Mouse (Mus musculus): Measurements from ENCODE around the gene Klk6. TPM values are rescaled to one million over a fixed set of nuclear protein-coding genes. Genes with fewer than 3 reads are reported as not detected.

The Klk6 gene
- polyA plus RNA-seq (2015; fragmentation: Nextera tagmentation; extraction: Ambion mirVana), result not detected in 2 replicates

DNA sequence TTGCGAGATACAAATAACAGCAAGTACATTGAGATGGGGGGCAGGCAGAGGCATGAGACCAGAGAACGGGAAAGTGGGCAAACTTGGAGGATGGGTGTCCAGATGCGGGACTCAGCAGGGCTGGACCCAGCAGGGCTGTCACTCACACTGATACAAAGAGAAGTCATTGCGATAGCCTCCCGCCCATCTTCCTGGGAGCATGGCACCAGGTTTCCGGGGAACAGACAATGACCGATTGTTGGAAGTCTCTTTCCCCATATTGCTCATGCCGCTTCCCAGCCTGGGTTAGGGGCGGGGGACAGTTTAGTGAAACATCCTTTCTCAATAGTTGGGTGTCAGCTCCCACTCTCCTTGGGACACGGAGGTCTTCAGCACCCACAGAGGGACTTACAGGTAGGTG, at the start of gene Klk6:
Gene Klk6, plus strand, starts transcription at position 301 of the 400 bp plus-strand sequence.
- no peak within 1 kb of the TSS for H3K27ac ChIP-seq (ENCODE audit: low read depth, low read length)
- H3K9ac ChIP-seq (ENCODE audit: low read depth, low read length), result no peak within 1 kb of the TSS
- H3K9me3 ChIP-seq (ENCODE audit: control insufficient read depth, low read length), result no peaks in the 10 kb centered on the region
- ATAC-seq, result no peak
- no peak within 1 kb of the TSS for H3K4me3 ChIP-seq (ENCODE audit: low read length)
- WGBS, result 71% methylated on average over 10 of the region's 10 CpGs
- H3K4me1 ChIP-seq (ENCODE audit: control insufficient read depth, insufficient read depth, low read depth, low read length), result no peaks in the 10 kb centered on the region
- H3K27me3 ChIP-seq (replicated peaks; ENCODE audit: control insufficient read depth, insufficient read depth, low read length), result no peaks in the 10 kb centered on the region
- H3K4me2 ChIP-seq (ENCODE audit: low read length), result no peak within 1 kb of the TSS
- no peaks in the 10 kb centered on the region for H3K36me3 ChIP-seq (ENCODE audit: control insufficient read depth, insufficient read depth, low read length)

- Histone ChIP-seq H3K4me2 (ENCODE audit: low read length) (no peak overlapping the region), H3K36me3 (ENCODE audit: control insufficient read depth, insufficient read depth, low read length) (no peaks in the 10 kb centered on the region), H3K9me3 (ENCODE audit: control insufficient read depth, low read length) (no peaks in the 10 kb centered on the region), H3K27me3 (replicated peaks; ENCODE audit: control insufficient read depth, insufficient read depth, low read length) (no peaks in the 10 kb centered on the region), H3K9ac (ENCODE audit: low read depth, low read length) (no peak overlapping the region), H3K27ac (ENCODE audit: low read depth, low read length) (no peak overlapping the region), H3K4me3 (ENCODE audit: low read length) (no peak overlapping the region), H3K4me1 (ENCODE audit: control insufficient read depth, insufficient read depth, low read depth, low read length) (no peaks in the 10 kb centered on the region)
- ATAC-seq, result no peak
- 51% methylated on average over 6 of the region's 6 CpGs for WGBS
Measured at GRCm38 (mm10) chr7:43774802-43775201, 49.5 kb upstream of the Klk6 start.

- WGBS, result 50% methylated on average over 7 of the region's 7 CpGs
- no peaks in the 10 kb centered on the region for H3K9me3 ChIP-seq (ENCODE audit: control insufficient read depth, low read length)
Measured at GRCm38 (mm10) chr7:43775311-43776057, 48.8 kb upstream of the Klk6 start.

DNA sequence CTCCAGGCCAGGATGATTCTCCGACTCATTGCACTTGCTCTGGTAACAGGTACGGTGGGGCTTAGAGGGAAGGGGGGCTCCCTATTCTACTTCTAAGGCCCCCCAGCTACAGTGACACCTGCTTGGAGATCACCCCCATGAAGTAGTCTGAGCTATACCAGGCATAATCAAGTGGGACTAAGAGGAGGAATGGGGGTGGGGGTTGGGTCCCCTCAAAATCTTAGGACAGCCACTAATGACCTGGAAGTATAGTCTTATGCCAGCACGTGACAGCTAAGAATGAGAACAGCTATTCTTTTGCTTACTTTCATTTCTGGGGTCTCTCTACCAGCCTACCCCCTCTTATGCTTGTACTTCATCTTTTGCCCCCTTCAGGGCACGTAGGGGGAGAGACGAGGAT, 47.8 kb upstream of the Klk6 start:
- no peak overlapping the region for H3K4me3 ChIP-seq (ENCODE audit: low read length)
- no peak for ATAC-seq
- no peak overlapping the region for H3K4me2 ChIP-seq (ENCODE audit: low read length)
- H3K4me1 ChIP-seq (ENCODE audit: control insufficient read depth, insufficient read depth, low read depth, low read length), result no peaks in the 10 kb centered on the region
- no peaks in the 10 kb centered on the region for H3K36me3 ChIP-seq (ENCODE audit: control insufficient read depth, insufficient read depth, low read length)
- H3K9me3 ChIP-seq (ENCODE audit: control insufficient read depth, low read length), result no peaks in the 10 kb centered on the region
- WGBS, result 88% methylated on average over 5 of the region's 5 CpGs
- no peak overlapping the region for H3K27ac ChIP-seq (ENCODE audit: low read depth, low read length)
- no peak overlapping the region for H3K9ac ChIP-seq (ENCODE audit: low read depth, low read length)
- no peaks in the 10 kb centered on the region for H3K27me3 ChIP-seq (replicated peaks; ENCODE audit: control insufficient read depth, insufficient read depth, low read length)

More at GRCm38 (mm10) chr7:43775311-43776057, 48.8 kb upstream of the Klk6 start:
- Histone ChIP-seq H3K27ac (ENCODE audit: low read depth, low read length) (no peak overlapping the region), H3K4me3 (ENCODE audit: low read length) (no peak overlapping the region), H3K27me3 (replicated peaks; ENCODE audit: control insufficient read depth, insufficient read depth, low read length) (no peaks in the 10 kb centered on the region), H3K36me3 (ENCODE audit: control insufficient read depth, insufficient read depth, low read length) (no peaks in the 10 kb centered on the region), H3K4me2 (ENCODE audit: low read length) (no peak overlapping the region), H3K4me1 (ENCODE audit: control insufficient read depth, insufficient read depth, low read depth, low read length) (no peaks in the 10 kb centered on the region), H3K9ac (ENCODE audit: low read depth, low read length) (no peak overlapping the region)
- no peak for ATAC-seq

GRCm38 (mm10) chr7:43777423-43777822, 46.9 kb upstream of the Klk6 start:
- no peaks in the 10 kb centered on the region for H3K27me3 ChIP-seq (replicated peaks; ENCODE audit: control insufficient read depth, insufficient read depth, low read length)
- H3K4me1 ChIP-seq (ENCODE audit: control insufficient read depth, insufficient read depth, low read depth, low read length), result peaks cover 2% of the 10 kb centered on the region; the same call in 1 of the 2 replicates
- 87% methylated on average over 12 of the region's 12 CpGs for WGBS
- H3K9ac ChIP-seq (ENCODE audit: low read depth, low read length), result no peak overlapping the region
- no peaks in the 10 kb centered on the region for H3K9me3 ChIP-seq (ENCODE audit: control insufficient read depth, low read length)
- H3K36me3 ChIP-seq (ENCODE audit: control insufficient read depth, insufficient read depth, low read length), result no peaks in the 10 kb centered on the region
- no peak overlapping the region for H3K27ac ChIP-seq (ENCODE audit: low read depth, low read length)
- no peak for ATAC-seq
- H3K4me3 ChIP-seq (ENCODE audit: low read length), result no peak overlapping the region
- no peak overlapping the region for H3K4me2 ChIP-seq (ENCODE audit: low read length)

DNA sequence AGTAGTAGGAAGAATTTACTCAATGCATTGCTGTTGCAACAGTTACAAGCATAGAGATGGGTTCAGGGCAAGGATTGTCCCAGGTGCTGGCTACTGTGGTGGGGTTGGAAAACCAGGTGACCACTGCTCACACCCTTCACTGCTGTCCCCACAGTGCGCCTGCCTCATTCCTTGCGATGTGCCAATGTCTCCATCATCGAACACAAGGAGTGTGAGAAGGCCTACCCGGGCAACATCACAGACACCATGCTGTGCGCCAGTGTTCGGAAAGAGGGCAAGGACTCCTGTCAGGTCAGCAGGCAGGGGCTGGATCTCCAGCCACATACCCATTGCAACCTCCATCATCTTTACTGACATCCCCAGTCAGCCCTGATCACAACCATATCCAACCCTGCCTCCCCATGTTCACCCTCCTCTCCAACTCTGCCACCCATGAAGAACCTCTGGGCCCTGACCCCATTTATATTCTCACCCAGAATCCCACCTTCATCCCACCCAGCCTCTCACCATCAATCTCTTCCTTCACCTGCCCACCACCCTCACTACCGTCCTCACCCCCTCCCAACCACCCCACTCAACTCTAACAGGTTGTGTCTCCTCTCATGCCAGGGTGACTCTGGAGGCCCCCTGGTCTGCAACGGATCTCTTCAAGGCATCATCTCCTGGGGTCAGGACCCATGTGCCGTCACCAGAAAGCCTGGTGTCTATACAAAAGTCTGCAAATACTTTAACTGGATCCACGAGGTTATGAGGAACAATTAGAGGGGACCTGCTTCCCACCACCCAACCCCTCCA, 45.9 kb upstream of the Klk6 start:
- ATAC-seq, result no peak
- Histone ChIP-seq H3K36me3 (ENCODE audit: control insufficient read depth, insufficient read depth, low read length) (no peaks in the 10 kb centered on the region), H3K27me3 (replicated peaks; ENCODE audit: control insufficient read depth, insufficient read depth, low read length) (no peaks in the 10 kb centered on the region), H3K9ac (ENCODE audit: low read depth, low read length) (no peak overlapping the region), H3K4me3 (ENCODE audit: low read length) (no peak overlapping the region), H3K4me1 (ENCODE audit: control insufficient read depth, insufficient read depth, low read depth, low read length) (peaks cover 5% of the 10 kb centered on the region; the same call in 1 of the 2 replicates), H3K27ac (ENCODE audit: low read depth, low read length) (no peak overlapping the region), H3K4me2 (ENCODE audit: low read length) (no peak overlapping the region), H3K9me3 (ENCODE audit: control insufficient read depth, low read length) (no peaks in the 10 kb centered on the region)
- 88% methylated on average over 10 of the region's 10 CpGs for WGBS

DNA sequence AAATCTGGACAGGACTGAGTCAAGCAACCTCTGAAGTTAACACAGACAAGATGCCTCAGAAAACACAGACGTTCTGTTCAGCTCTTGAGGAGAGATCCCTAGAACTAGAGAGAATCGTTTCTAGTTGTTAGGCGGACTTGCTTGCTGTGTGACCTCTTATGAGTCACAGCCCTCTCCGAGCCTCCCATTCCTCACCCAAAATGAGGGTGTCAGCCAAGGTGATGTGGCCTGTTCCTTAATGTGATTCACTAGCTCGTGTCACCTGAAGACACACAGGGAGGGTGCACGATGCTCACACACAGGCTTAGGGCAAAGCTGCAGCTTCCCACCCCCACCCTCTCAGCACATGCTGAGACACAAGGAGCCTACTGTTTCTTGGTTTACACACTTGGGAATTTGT, 44.1 kb upstream of the Klk6 start:
- Histone ChIP-seq H3K4me1 (ENCODE audit: control insufficient read depth, insufficient read depth, low read depth, low read length) (peaks cover 5% of the 10 kb centered on the region; the same call in 1 of the 2 replicates), H3K36me3 (ENCODE audit: control insufficient read depth, insufficient read depth, low read length) (no peaks in the 10 kb centered on the region), H3K27ac (ENCODE audit: low read depth, low read length) (no peak overlapping the region), H3K4me2 (ENCODE audit: low read length) (no peak overlapping the region), H3K4me3 (ENCODE audit: low read length) (no peak overlapping the region), H3K9ac (ENCODE audit: low read depth, low read length) (no peak overlapping the region), H3K9me3 (ENCODE audit: control insufficient read depth, low read length) (no peaks in the 10 kb centered on the region), H3K27me3 (replicated peaks; ENCODE audit: control insufficient read depth, insufficient read depth, low read length) (no peaks in the 10 kb centered on the region)
- no peak for ATAC-seq
- 74% methylated on average over 6 of the region's 6 CpGs for WGBS

DNA sequence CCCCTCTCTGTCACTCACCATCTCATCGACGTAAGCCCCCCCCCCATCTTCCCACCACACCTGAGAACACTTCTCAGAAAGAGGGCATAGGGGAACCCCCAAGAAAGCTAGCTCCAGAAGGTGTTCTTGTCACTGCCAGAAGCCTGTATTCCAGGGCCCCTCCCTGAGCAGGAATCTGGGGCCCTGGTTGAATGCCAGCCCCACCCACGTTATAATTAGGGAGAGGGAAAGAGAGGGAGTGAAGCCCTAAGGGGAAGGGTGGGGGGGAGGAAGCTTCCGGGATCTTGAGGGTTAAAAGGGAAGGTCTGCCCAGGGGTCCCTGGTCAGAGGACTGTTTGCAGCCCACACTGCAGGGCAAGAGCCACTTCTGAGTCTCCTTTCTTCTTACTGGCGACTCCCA, 43.6 kb upstream of the Klk6 start, which contains the start of gene Klk10:
Gene Klk10, plus strand, starts transcription at position 290 of the 400 bp plus-strand sequence.
- Histone ChIP-seq H3K9ac (ENCODE audit: low read depth, low read length) (no peak within 1 kb of the TSS), H3K27me3 (replicated peaks; ENCODE audit: control insufficient read depth, insufficient read depth, low read length) (no peaks in the 10 kb centered on the region), H3K36me3 (ENCODE audit: control insufficient read depth, insufficient read depth, low read length) (no peaks in the 10 kb centered on the region), H3K27ac (ENCODE audit: low read depth, low read length) (no peak within 1 kb of the TSS), H3K9me3 (ENCODE audit: control insufficient read depth, low read length) (no peaks in the 10 kb centered on the region), H3K4me2 (ENCODE audit: low read length) (no peak within 1 kb of the TSS), H3K4me3 (ENCODE audit: low read length) (no peak within 1 kb of the TSS), H3K4me1 (ENCODE audit: control insufficient read depth, insufficient read depth, low read depth, low read length) (peaks cover 5% of the 10 kb centered on the region; the same call in 1 of the 2 replicates)
- 55% methylated on average over 5 of the region's 5 CpGs for WGBS
- ATAC-seq, result no peak

- H3K4me3 ChIP-seq (ENCODE audit: low read length), result no peak overlapping the region
- no peaks in the 10 kb centered on the region for H3K36me3 ChIP-seq (ENCODE audit: control insufficient read depth, insufficient read depth, low read length)
- ATAC-seq, result no peak
- no peaks in the 10 kb centered on the region for H3K9me3 ChIP-seq (ENCODE audit: control insufficient read depth, low read length)
- WGBS, result 92% methylated on average over 11 of the region's 11 CpGs
- no peak overlapping the region for H3K27ac ChIP-seq (ENCODE audit: low read depth, low read length)
- no peak overlapping the region for H3K9ac ChIP-seq (ENCODE audit: low read depth, low read length)
- H3K4me1 ChIP-seq (ENCODE audit: control insufficient read depth, insufficient read depth, low read depth, low read length), result peaks cover 5% of the 10 kb centered on the region; the same call in 1 of the 2 replicates
- H3K27me3 ChIP-seq (replicated peaks; ENCODE audit: control insufficient read depth, insufficient read depth, low read length), result no peaks in the 10 kb centered on the region
- H3K4me2 ChIP-seq (ENCODE audit: low read length), result no peak overlapping the region
Measured at GRCm38 (mm10) chr7:43781541-43781940, 42.8 kb upstream of the Klk6 start.

All from hindbrain, embryonic 16.5 days (tissue).